Mouse (Mus musculus) hindlimb bud, embryonic 11.5 days (tissue): ENCODE measurements around the gene Fbxo7.

ENCODE experiments used
- DNase-seq: peaks from one replicate; pipeline ENCODE4 v3.0.0-alpha.2; 2012; ENCODE audit warnings: low read depth, low spot score; ENCODE audit errors: extremely low spot score

The Fbxo7 gene

GRCm38 (mm10) chr10:86077272-86077671 lies 55.5 kb downstream of the Fbxo7 start:
- no peak for DNase-seq

GRCm38 (mm10) chr10:86078761-86079160 lies 57.0 kb downstream of the Fbxo7 start:
- no peak for DNase-seq

GRCm38 (mm10) chr10:86079921-86080320 lies 58.1 kb downstream of the Fbxo7 start:
- DNase-seq, result no peak

- DNase-seq, result no peak
These were observed 70.1 kb downstream of the Fbxo7 start for GRCm38 (mm10) chr10:86091919-86092318.

GRCm38 (mm10) chr10:86093109-86094035 lies 71.6 kb downstream of the Fbxo7 start:
- DNase-seq, result no peak

- no peak for DNase-seq
These were observed 76.6 kb downstream of the Fbxo7 start for GRCm38 (mm10) chr10:86098363-86098762.

- no peak for DNase-seq
These were observed 78.6 kb downstream of the Fbxo7 start for GRCm38 (mm10) chr10:86100281-86100851.
